In genomic region chr17:28141771-28142699, GRCm38 (mm10) we compare ENCODE assay signal across 8 mouse cellular contexts. TPM values are rescaled to one million over a fixed set of nuclear protein-coding genes. Genes with fewer than 3 reads are reported as not detected.
DNase-seq lines count a peak whose midpoint lies in the region; ATAC-seq lines count a peak whose summit lies in the region.

TSS of gene Scube3 (plus strand) at chr17:28142141.

- peaks cover 39% of the 10 kb centered on the region for H3K4me1 ChIP-seq in heart, embryonic 15.5 days (replicated peaks)
- peaks cover 64% of the 10 kb centered on the region for H3K4me1 ChIP-seq in forebrain, embryonic 12.5 days
- H3K4me1 ChIP-seq in limb, embryonic 11.5 days (ENCODE audit: control insufficient read depth, insufficient read depth, low read length) = peaks cover 51% of the 10 kb centered on the region
- H3K4me1 ChIP-seq in neural tube, embryonic 13.5 days (replicated peaks) = peaks cover 64% of the 10 kb centered on the region

- peaks cover 86% of the 10 kb centered on the region for H3K27me3 ChIP-seq in heart, embryonic 15.5 days
- peaks cover 32% of the 10 kb centered on the region for H3K27me3 ChIP-seq in forebrain, embryonic 12.5 days
- 0 out of 2 replicates have a peak, but pooled peaks cover 3% of the 10 kb centered on the region for H3K27me3 ChIP-seq in limb, embryonic 11.5 days (ENCODE audit: control insufficient read depth, insufficient read depth, low read length)
- H3K27me3 ChIP-seq in neural tube, embryonic 13.5 days = 0 out of 2 replicates have a peak, but pooled peaks cover 10% of the 10 kb centered on the region

- peak within 1 kb of the TSS; percentile 62 for H3K9ac ChIP-seq in heart, embryonic 15.5 days
- H3K9ac ChIP-seq in forebrain, embryonic 12.5 days = peak within 1 kb of the TSS; percentile 85
- H3K9ac ChIP-seq in limb, embryonic 11.5 days (ENCODE audit: low read length) = peak within 1 kb of the TSS; percentile 82
- peak within 1 kb of the TSS; percentile 91 for H3K9ac ChIP-seq in neural tube, embryonic 13.5 days

- no peaks in the 10 kb centered on the region for H3K36me3 ChIP-seq in heart, embryonic 15.5 days
- H3K36me3 ChIP-seq in forebrain, embryonic 12.5 days (replicated peaks) = no peaks in the 10 kb centered on the region
- no peaks in the 10 kb centered on the region for H3K36me3 ChIP-seq in limb, embryonic 11.5 days (ENCODE audit: control insufficient read depth, insufficient read depth, low read length)
- H3K36me3 ChIP-seq in neural tube, embryonic 13.5 days = no peaks in the 10 kb centered on the region

- no peak within 1 kb of the TSS for H3K27ac ChIP-seq in heart, embryonic 15.5 days
- peak within 1 kb of the TSS; percentile 93 for H3K27ac ChIP-seq in forebrain, embryonic 12.5 days
- H3K27ac ChIP-seq in limb, embryonic 11.5 days (replicated peaks; ENCODE audit: low read depth, low read length) = peak within 1 kb of the TSS; percentile 97
- peak within 1 kb of the TSS; percentile 93 for H3K27ac ChIP-seq in neural tube, embryonic 13.5 days (replicated peaks)

- ATAC-seq in heart, embryonic 15.5 days (replicated peaks; ENCODE audit: insufficient number of reproducible peaks, insufficient read depth, low FRiP score, low read depth) = peak; percentile 16; the same call in 1 of the 2 replicates
- peak; percentile 74 for ATAC-seq in forebrain, embryonic 12.5 days (ENCODE audit: low FRiP score)
- ATAC-seq in limb, embryonic 11.5 days (ENCODE audit: insufficient number of reproducible peaks, low FRiP score, low TSS enrichment, low read depth) = no peak
- peak; percentile 58 for ATAC-seq in neural tube, embryonic 13.5 days (ENCODE audit: low read depth)
- no peak for ATAC-seq in activated CD4-positive, CD25-positive, alpha-beta regulatory T cell, adult 4 months

- intact Hi-C loops in heart, postnatal 10 days (cut with DNase I) = no loop called here

- peak within 1 kb of the TSS; percentile 66 for H3K4me3 ChIP-seq in heart, embryonic 15.5 days
- H3K4me3 ChIP-seq in forebrain, embryonic 12.5 days (replicated peaks) = peak within 1 kb of the TSS; percentile 75
- peak within 1 kb of the TSS; percentile 73 for H3K4me3 ChIP-seq in limb, embryonic 11.5 days (ENCODE audit: low read depth, low read length)
- H3K4me3 ChIP-seq in neural tube, embryonic 13.5 days = peak within 1 kb of the TSS; percentile 76

- no peak for DNase-seq in heart, postnatal 10 days
- DNase-seq in T-cell, adult 2 months (ENCODE audit: low spot score) = peak; percentile 5
- DNase-seq in limb, embryonic 11.5 days (ENCODE audit: low spot score) = peak; percentile 87
- DNase-seq in left cerebral cortex, adult 9 months (ENCODE audit: low spot score in 2 of 2) = no peak

- H3K9me3 ChIP-seq in heart, embryonic 15.5 days (replicated peaks) = no peaks in the 10 kb centered on the region
- H3K9me3 ChIP-seq in forebrain, embryonic 12.5 days = no peaks in the 10 kb centered on the region
- H3K9me3 ChIP-seq in limb, embryonic 11.5 days (ENCODE audit: control insufficient read depth, low read length) = no peaks in the 10 kb centered on the region
- H3K9me3 ChIP-seq in neural tube, embryonic 13.5 days = no peaks in the 10 kb centered on the region

- under 1% methylated on average over 95 of the region's 97 CpGs for WGBS in heart, embryonic 15.5 days
- WGBS in forebrain, embryonic 12.5 days = under 1% methylated on average over 73 of the region's 97 CpGs
- WGBS in limb, embryonic 11.5 days = under 1% methylated on average over 90 of the region's 97 CpGs
- WGBS in neural tube, embryonic 13.5 days = under 1% methylated on average over 71 of the region's 97 CpGs

- H3K4me2 ChIP-seq in heart, embryonic 15.5 days = peak within 1 kb of the TSS; percentile 99
- H3K4me2 ChIP-seq in forebrain, embryonic 12.5 days = peak within 1 kb of the TSS; percentile 93
- peak within 1 kb of the TSS; percentile 94 for H3K4me2 ChIP-seq in limb, embryonic 11.5 days (ENCODE audit: low read depth, severe bottlenecking)
- peak within 1 kb of the TSS; percentile 81 for H3K4me2 ChIP-seq in neural tube, embryonic 13.5 days

RNA-seq across cellular contexts. Expression of gene Scube3, which starts in this region (rescaled TPM):
- polyA plus RNA-seq in heart, embryonic 15.5 days (2015; fragmentation: Nextera tagmentation; extraction: Ambion mirVana) = 0.76 and 1.7 TPM in 2 replicates
- 1 to 10 TPM in 1 of 2 experiments, under 1 TPM in 1; 0.82 to 1.0 TPM for total RNA-seq in heart, postnatal 10 days (2021)
- polyA plus RNA-seq in forebrain, embryonic 12.5 days (2016; fragmentation: Nextera tagmentation; extraction: Ambion mirVana) = 6.9 and 7.0 TPM in 2 replicates
- polyA plus RNA-seq in limb, embryonic 11.5 days (2014; fragmentation: Nextera tagmentation; extraction: Ambion mirVana) = 11.8 and 13.3 TPM in 2 replicates
- 5.2 and 5.6 TPM in 2 replicates for polyA plus RNA-seq in neural tube, embryonic 13.5 days (2015; fragmentation: Nextera tagmentation; extraction: Ambion mirVana)
- polyA plus RNA-seq in activated CD4-positive, CD25-positive, alpha-beta regulatory T cell, adult 4 months (2017; shearing (Covaris generic)) = not detected

Comparison
In these comparisons a context has a peak if more than half of its experiments do, and no peak if none do; other contexts are left out.
1. ATAC-seq: peak in heart, embryonic 15.5 days (single experiment), forebrain, embryonic 12.5 days (single experiment) and neural tube, embryonic 13.5 days (single experiment); none in limb, embryonic 11.5 days (single experiment) and activated CD4-positive, CD25-positive, alpha-beta regulatory T cell, adult 4 months (single experiment).
2. DNase-seq: peak in T-cell, adult 2 months (single experiment) and limb, embryonic 11.5 days (single experiment); none in heart, postnatal 10 days (0 of 2) and left cerebral cortex, adult 9 months (0 of 2).
3. Peak in every context shown above with its lines, with median percentiles within 50 percentile points of each other: H3K4me2 ChIP-seq, H3K4me3 ChIP-seq and H3K9ac ChIP-seq.